Mouse (Mus musculus) gastrocnemius, adult 8-10 months (tissue): ENCODE data around the gene Ttc26. TPM values are rescaled to one million over a fixed set of nuclear protein-coding genes. Genes with fewer than 3 reads are reported as not detected.

Experiments used
- DNase-seq, 2 experiments: peaks; one replicate each; pipeline ENCODE4 v3.0.0; 2022; ENCODE audit warnings: low spot score in 2 of 2
- total RNA-seq, 4 experiments: library from RNA; stranded (reverse); gene quantifications; 2 replicates each; pipeline ENCODE4 v1.2.4; 2022

Ttc26 gene
- 1 to 10 TPM in 2 of 4 experiments, under 1 TPM in 2; 0.48 to 2.7 (median 1.4) TPM for total RNA-seq

DNA sequence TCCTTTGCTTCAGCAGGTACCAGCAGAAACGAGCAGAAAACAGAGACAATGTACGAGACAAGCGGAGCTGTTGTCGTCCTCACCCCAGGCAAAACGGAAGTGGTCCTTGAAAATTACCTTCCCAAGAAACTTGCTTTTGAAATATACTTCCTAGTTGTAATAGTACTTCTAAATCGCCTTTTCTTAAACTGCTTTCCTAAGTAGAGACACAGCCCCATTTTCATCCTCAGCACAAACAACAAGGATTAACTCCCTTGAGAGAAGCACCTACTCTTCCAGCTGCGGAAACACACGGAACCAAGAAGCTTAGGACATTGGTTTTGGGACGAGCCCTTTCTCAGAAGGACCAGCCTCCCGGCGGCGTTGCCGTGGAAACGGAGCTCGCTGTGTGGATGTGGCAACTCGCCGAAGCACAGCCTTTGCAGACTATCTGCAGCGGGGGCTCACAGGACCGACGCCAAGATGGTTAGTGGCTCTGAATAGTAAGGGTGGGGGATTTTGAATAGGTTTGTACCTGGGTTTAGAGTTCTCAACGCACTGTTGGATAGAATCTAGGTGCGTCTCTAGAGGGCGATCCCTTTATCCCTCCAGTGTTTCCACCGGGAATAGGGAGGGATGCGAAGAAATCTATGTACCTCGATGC lies at the start of gene Ttc26:
Ttc26 (plus strand) TSS at position 341 of the 643 bp plus-strand sequence.
- peak; percentile 61 to 67 for DNase-seq

GRCm38 (mm10) chr6:38335264-38335663 lies 46.0 kb upstream of the Ttc26 start:
- DNase-seq = no peak

GRCm38 (mm10) chr6:38337166-38337705 lies 44.0 kb upstream of the Ttc26 start:
- DNase-seq = no peak

DNA sequence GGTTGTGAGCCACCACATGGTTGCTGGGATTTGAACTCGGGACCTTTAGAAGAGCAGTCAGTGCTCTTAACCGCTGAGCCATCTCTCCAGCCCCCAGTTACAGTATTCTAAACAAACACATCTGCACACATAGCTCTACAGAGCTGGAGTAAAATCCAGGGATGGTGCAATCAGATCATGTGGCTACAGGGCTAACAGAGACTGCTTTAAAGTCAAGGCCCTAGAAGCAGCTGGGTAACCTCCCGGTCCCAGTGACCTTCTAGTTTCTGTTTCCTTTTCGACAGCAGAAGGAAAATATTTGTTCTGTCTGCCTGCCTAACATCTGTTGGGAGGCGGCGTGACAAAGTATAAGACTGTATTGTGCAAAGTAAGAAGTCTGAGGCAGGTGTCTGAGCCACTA lies 43.3 kb upstream of the Ttc26 start:
- DNase-seq = no peak

GRCm38 (mm10) chr6:38339078-38339477 lies 42.2 kb upstream of the Ttc26 start:
- no peak for DNase-seq

- no peak for DNase-seq
Measured at GRCm38 (mm10) chr6:38341751-38342665, 39.3 kb upstream of the Ttc26 start.

- DNase-seq = no peak
Measured at GRCm38 (mm10) chr6:38342666-38342992, 38.6 kb upstream of the Ttc26 start.

- no peak for DNase-seq
Measured at GRCm38 (mm10) chr6:38343581-38343980, 37.7 kb upstream of the Ttc26 start.

- DNase-seq = no peak
Measured at GRCm38 (mm10) chr6:38344006-38344670, 37.1 kb upstream of the Ttc26 start.

DNA sequence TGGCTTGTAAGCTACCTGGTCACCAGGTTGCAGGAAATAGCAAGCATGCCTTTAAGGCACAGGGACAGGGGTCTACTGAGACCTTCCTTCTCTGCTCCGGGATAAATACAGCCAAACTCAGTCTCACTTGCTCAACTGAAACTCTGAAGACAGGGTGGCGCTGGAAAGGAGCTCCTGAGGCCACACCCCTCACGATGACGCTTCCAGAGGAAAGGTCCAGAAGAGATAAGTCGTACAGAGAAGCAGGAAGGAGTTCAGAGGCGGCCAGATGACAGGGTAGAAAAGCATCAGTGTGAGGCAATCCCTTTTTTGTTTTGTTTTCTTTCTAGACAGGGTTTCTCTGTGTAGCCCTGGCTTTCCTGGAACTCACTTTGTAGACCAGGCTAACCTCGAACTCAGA lies 35.5 kb upstream of the Ttc26 start:
- peak in 1 of 2 experiments; percentile 18 for DNase-seq

DNA sequence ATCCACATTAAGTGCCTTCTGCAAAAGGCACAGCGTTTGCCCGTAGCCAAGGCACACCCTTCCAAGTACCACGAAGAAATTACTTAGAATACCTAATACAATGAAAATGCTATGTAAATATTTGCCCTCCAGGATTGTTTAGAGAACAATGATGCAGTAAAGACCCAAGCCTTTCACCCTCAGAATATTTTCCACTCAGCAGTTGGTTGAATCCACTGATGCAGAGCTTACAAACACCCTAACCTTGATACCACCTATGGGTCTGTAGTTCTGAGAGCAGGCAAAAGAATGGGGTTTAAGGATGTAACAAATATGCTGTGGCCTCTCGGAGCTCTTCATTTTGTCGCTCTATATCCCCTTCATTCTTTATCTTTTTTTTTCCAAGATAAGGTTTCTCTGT lies 33.4 kb upstream of the Ttc26 start:
- no peak for DNase-seq

- DNase-seq = no peak
Measured at GRCm38 (mm10) chr6:38348811-38349453, 32.3 kb upstream of the Ttc26 start.

GRCm38 (mm10) chr6:38349806-38350205 lies 31.5 kb upstream of the Ttc26 start:
- no peak for DNase-seq

GRCm38 (mm10) chr6:38351930-38352329 lies 29.3 kb upstream of the Ttc26 start:
- DNase-seq = no peak

GRCm38 (mm10) chr6:38352451-38352850 lies 28.8 kb upstream of the Ttc26 start:
- DNase-seq = no peak

DNA sequence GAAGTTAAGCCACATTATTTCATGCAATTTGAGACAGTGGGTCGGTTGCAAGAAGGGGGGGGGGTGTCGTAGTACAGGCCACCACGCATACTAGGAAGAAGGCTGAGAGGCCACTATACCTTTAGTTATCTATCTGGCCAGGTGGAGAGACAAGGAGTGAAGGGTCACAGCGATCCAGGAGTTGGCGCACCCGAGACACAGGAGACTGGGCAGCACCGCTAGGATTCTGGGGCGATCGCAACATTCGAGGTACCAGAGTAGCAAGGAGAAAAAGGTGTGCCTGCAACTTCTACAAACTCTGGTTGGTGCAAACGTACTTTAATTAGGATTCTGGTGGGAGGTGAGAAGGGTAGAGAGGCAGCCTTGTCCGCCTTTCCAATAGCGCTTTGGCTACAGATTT lies 28.1 kb upstream of the Ttc26 start:
- no peak for DNase-seq

DNA sequence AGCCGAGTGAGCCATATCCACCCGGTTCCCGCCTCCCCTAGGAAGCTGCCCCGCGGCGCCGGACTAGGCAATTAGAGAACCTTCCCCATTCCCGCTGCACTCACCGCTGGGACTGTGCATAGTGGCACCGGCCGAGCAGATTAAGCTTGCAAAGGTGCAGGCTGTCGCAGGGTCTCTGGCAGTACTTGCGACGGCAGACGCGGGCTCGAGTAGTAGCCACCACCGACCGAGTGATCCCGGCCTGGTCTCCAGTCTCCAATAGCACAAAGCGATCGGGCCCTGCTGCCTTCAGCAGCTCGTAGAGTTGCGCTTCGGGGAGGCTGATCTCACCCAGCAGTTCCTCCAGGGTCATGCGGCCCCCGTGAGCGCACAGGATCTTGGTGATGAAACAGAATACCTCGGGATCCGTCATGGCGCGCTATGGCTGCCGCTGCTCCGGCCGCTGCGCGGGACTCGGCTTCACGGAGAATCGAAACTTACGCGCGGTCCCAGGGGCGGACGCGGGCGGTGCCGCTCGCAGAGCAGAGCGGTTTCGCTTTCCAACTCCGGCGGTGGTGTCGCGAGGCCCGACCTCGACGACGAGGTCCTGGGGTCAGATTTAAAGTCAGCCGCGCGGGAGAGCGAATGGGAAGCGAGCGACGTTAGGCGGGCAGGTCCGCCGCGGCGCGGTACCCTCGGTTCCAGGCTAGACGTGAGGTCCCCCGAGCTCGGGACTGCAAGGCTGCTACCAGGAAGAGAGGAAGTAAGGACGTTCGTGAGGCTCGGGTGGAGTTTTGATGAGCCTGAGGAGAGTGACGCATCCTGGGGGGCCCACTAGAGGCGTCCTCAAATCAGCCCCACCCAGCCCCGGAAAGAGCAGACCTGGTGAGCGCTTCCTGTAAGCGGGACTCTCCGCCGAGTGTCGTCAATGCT lies 27.2 kb upstream of the Ttc26 start, which contains the start of gene Zc3hav1:
Zc3hav1 (minus strand) TSS at position 793 of the 912 bp plus-strand sequence.
- peak; percentile 68 to 72 for DNase-seq

DNA sequence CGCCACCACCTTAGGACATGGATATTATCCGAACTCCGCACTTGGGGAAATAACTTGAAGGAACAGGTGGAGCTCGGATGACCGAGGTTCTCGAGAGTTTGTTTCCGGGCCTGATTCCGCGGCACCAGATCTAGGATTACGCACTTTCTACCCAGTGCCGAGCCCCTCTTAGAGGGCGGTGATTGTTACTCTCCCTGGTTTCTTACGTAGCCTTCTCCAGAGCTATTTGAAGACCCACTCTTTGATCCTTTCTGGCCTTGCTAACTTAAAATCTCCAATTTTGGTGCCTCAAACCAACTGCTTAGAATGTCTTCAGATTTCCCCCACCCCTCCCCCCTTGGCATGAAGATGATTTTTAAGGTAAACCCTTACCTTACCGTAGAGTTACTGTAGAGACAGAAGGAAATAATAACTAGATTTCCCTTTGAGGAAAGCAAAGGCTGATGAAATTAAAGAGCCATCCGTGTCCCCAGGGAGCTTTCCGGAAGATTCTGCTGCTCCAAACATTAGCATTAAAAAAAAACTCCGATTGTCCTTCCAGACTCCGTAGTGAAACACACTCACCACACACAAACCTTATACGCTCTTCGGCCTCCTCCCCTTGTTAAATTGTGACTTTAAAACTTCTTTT lies 26.4 kb upstream of the Ttc26 start:
- DNase-seq = no peak

DNA sequence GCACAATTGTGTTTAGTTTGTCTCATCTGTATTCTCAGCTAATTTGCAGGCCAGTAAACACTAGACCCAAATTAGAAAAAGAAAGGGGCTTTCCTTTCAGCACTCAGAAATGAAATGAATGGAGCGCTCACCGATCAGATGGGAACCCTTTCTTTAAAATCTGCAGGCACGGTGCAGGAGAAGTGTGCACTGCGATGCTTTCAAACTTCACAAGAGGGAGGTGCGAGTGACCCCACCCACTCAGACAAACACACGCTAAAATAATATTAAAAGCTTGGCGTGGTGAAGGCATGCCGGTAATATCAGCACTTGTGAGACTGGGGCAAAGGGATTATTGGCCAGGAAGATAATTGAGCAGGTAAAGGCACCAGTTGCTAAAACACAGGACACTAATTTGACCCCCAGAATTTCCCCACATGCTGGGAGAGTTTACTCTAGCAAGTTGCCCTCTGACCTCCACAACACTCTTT lies 25.9 kb upstream of the Ttc26 start:
- no peak for DNase-seq

- DNase-seq = no peak
Measured at GRCm38 (mm10) chr6:38355862-38356261, 25.4 kb upstream of the Ttc26 start.
